Mouse (Mus musculus) testis, adult 2 months (tissue): ENCODE results near the gene Ccnc.

Experiments
- CTCF ChIP-seq: fragments of 200-500 bp; IDR thresholded peaks from 2 replicates; pipeline ENCODE4 v1.5.1; 2012; ENCODE audit warnings: low read depth, mild to moderate bottlenecking, inconsistent platforms, low read length, moderate library complexity; ENCODE audit not compliant: control insufficient read depth, insufficient read depth, insufficient replicate concordance
- POLR2A ChIP-seq: fragments of 200-500 bp; IDR thresholded peaks from 2 replicates; pipeline ENCODE4 v1.6.1; 2012; ENCODE audit warnings: low read depth, mild to moderate bottlenecking, inconsistent platforms, low read length, moderate library complexity; ENCODE audit not compliant: control insufficient read depth

GRCm38 (mm10) chr4:21682421-21683150, 44.9 kb upstream of the Ccnc start:
- TF ChIP-seq CTCF (no peak), POLR2A (no peak)
